Mouse (Mus musculus): Measurements from ENCODE around the gene Imp3. TPM values are rescaled to one million over a fixed set of nuclear protein-coding genes. Genes with fewer than 3 reads are reported as not detected.
"Not testable (repeated sequence)": the region's sequence is repeated elsewhere in the genome, so short reads cannot be mapped to it uniquely, and the experiment has no call there.

The Imp3 gene
- polyA plus RNA-seq, 1 experiment from 2014 or later, result 90.8 TPM

DNA sequence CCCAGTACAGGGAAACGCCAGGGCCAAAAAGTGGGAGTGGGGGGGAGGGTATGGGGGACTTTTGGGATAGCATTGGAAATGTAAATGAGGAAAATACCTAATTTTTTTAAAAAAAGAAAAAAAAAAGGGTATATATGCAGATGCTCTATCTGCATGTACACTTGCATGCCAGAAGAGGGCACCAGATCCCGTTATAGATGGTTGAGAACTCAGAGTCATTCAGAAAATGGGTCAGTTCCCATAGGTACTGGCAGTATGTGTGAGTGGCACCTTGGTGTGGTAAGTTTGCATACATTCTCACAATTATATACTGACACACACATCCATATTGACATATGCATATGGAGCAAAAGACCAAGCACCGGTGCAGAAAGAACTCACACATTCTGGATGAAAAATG, 10.2 kb downstream of the Imp3 start:
- ATAC-seq (replicated peaks; ENCODE audit: low FRiP score); H3K36me3 ChIP-seq; H3K9ac ChIP-seq; H3K4me2 ChIP-seq; H3K4me3 ChIP-seq (replicated peaks); H3K27me3 ChIP-seq; H3K27ac ChIP-seq; H3K9me3 ChIP-seq (replicated peaks): not testable (repeated sequence)
- 18% methylated on average over 3 of the region's 3 CpGs for WGBS
- H3K4me1 ChIP-seq, result peaks cover 16% of the 10 kb centered on the region

DNA sequence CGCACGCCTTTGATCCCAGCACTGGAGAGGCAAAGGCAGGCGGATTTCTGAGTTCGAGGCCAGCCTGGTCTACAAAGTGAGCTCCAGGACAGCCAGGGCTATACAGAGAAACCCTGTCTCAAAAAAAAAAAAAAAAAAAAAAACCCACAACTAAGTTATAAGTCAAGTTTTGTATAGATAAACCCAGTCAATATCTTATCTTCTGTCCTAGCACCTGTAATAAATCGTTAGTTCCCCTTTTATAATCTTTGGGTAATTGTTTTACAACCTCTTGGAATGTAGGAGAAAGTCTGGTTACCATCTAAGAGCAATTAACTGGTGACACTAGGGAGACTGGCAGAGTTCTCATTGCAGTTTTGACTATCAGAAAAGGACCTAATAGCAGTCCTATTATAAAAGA, 11.4 kb downstream of the Imp3 start:
- not testable (repeated sequence) for H3K27ac ChIP-seq; H3K27me3 ChIP-seq; H3K9me3 ChIP-seq (replicated peaks); H3K9ac ChIP-seq; H3K4me3 ChIP-seq (replicated peaks); H3K36me3 ChIP-seq; H3K4me2 ChIP-seq; ATAC-seq (replicated peaks; ENCODE audit: low FRiP score)
- 45% methylated on average over 5 of the region's 5 CpGs for WGBS
- peaks cover 16% of the 10 kb centered on the region for H3K4me1 ChIP-seq

DNA sequence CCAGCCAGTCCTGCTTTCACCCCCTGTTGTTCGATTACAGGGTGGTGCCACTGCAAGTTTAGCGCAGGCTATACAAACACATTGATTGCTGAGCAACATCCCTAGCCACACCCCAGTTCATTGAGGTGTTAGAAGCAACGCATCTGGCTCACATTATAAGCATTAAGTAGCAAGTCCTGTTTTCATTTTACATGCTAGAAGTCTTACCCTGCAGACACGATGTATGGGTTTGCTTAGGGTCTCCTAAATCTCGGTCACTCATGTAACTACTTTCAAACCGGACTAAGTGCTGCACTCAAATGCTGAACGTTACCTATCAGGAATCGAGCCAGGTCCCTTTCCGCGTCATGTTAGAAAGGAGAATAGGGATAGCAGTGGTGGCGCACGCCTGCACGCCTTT, 12.5 kb downstream of the Imp3 start:
- peak overlapping the region; percentile 84 for H3K4me2 ChIP-seq
- peak overlapping the region; percentile 82; the same call in 1 of the 2 replicates for H3K9ac ChIP-seq
- H3K9me3 ChIP-seq (replicated peaks), result no peaks in the 10 kb centered on the region
- 0 out of 2 replicates have a peak overlapping the region, but pooled peaks have one; percentile 41 for H3K27ac ChIP-seq
- peaks cover 16% of the 10 kb centered on the region for H3K4me1 ChIP-seq
- H3K27me3 ChIP-seq, result no peaks in the 10 kb centered on the region
- H3K36me3 ChIP-seq, result no peaks in the 10 kb centered on the region
- ATAC-seq (replicated peaks; ENCODE audit: low FRiP score), result no peak
- H3K4me3 ChIP-seq (replicated peaks), result peak overlapping the region; percentile 73
- WGBS, result 21% methylated on average over 13 of the region's 13 CpGs

DNA sequence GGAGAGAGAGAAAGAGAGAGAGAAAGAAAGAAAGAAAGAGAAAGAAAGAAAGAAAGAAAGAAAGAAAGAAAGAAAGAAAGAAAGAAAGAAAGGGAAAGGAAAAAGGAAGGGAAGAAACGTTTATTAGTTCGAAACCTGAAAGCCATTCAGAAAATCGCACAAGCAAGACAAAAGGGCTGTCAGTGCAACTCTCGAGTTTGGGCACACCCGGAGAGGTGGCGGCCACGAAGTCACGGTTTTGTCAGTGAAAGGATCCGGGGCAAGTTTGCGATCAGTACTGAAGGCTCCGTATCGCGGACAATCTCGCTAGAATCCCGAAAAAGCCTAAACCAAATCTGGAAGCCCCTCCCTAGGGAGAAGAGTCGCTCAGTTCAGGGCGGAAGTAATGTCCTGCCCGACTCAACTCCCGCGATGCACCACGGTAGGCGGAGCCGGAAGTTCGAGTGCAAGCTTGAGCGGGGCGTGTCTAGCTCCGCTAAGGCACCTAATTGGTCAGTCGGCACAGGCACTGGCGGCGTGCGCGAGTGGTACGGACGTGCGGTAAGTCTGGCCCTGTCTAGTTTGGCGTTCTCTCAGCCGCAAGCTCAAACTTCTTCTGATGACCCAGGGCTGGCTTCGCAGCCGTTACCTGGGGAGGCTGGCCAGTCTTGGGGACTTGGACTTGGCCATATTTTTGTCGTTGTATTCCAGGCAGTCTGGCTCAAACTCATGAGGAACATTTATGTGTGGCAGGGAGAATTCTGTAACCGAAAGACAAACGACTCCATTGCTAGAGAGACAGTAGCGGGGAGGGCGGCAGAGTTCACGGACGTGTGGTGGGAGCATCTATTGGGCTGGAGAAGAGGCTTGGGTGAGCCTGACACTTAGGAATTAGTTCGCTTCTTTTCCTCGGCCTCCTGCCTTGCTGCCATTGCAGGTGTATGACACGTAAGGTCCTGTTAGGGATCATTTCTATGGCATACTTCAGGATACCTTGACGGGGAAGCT, 13.4 kb downstream of the Imp3 start, which contains the start of gene Snupn:
Gene Snupn (plus strand): TSS at position 465 of the 987 bp plus-strand sequence.
- no peaks in the 10 kb centered on the region for H3K27me3 ChIP-seq
- H3K4me1 ChIP-seq, result peaks cover 16% of the 10 kb centered on the region
- no peaks in the 10 kb centered on the region for H3K36me3 ChIP-seq
- H3K9me3 ChIP-seq (replicated peaks), result no peaks in the 10 kb centered on the region
- peak within 1 kb of the TSS; percentile 73 for H3K4me3 ChIP-seq (replicated peaks)
- H3K9ac ChIP-seq, result peak within 1 kb of the TSS; percentile 82
- H3K27ac ChIP-seq, result peak within 1 kb of the TSS; percentile 90
- WGBS, result under 1% methylated on average over 50 of the region's 50 CpGs
- peak; percentile 99 for ATAC-seq (replicated peaks; ENCODE audit: low FRiP score)
- H3K4me2 ChIP-seq, result peak within 1 kb of the TSS; percentile 84

DNA sequence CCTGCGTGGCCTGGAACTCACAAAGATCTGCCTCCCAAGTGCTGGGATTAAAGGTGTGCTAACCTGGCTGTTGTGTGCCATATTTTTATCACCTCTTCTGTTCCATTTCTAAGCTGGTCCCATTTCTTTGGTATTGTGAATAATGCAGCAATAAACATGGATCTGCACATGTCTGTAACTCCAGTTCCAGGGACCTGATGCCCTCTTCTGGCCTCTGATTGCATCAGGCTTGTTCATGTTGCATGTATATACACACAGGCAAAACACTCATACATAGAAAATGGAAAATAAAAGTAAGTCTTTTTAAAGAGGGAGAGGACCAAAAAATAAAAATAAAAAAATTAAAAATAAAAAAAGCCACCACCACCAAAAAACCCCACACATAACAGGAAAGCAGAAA, 16.3 kb downstream of the Imp3 start:
- Histone ChIP-seq H3K27ac (no peak overlapping the region), H3K4me2 (no peak overlapping the region), H3K36me3 (peaks cover 12% of the 10 kb centered on the region), H3K4me1 (peaks cover 13% of the 10 kb centered on the region), H3K9me3 (replicated peaks) (no peaks in the 10 kb centered on the region), H3K4me3 (replicated peaks) (no peak overlapping the region), H3K27me3 (no peaks in the 10 kb centered on the region), H3K9ac (no peak overlapping the region)
- 93% methylated on average over 1 of the region's 1 CpGs for WGBS
- no peak for ATAC-seq (replicated peaks; ENCODE audit: low FRiP score)

DNA sequence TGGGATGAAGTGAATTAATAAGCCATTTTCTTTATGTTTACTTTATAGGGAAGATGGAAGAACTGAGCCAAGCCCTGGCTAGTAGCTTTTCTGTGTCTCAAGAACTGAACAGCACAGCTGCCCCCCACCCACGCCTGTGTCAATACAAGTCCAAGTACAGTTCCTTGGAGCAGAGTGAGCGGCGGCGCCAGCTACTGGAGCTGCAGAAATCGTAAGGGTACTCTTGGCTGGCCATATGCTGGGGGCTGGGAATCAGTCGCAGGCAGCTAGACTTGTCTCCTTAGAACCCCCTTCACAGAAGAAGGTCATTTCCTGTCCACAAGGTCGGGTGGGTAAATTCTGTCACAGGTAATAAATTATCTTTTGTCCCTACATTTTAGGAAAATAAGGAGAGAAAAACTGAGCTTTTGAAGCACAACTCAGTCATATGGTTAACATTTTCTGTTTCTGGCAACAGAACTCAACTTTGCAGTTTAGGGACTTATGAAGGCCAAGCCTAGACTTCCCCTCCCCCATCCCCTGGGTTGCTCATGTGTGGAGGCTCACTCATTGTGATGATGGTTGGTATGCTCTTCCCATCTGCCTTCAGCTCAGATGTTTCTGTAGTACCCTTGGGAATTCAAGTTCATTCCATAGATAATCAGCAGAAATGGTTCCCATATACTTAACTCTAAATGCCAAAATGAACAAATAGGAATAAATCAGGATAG, 19.8 kb downstream of the Imp3 start:
- no peak for ATAC-seq (replicated peaks; ENCODE audit: low FRiP score)

DNA sequence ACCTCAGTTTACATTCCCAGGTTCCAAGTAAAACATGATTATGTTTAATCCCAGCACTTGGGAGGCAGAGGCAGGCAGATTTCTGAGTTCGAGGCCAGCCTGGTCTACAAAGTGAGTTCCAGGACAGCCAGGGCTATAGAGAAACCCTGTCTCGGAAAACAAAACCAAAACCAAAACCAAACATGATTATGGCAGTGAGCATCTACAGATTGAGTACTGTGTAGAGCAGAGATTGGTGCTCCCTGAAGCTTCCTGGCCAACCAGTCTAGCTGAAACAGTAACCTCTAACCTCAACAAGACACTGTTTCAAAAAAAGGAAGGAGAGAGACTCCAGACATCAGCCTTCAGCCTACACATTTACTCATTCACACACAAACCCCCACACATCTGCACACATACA, 21.4 kb downstream of the Imp3 start:
- Histone ChIP-seq H3K9me3 (replicated peaks) (no peaks in the 10 kb centered on the region), H3K4me3 (replicated peaks) (no peak overlapping the region), H3K4me2 (no peak overlapping the region), H3K27me3 (no peaks in the 10 kb centered on the region), H3K36me3 (peaks cover 51% of the 10 kb centered on the region), H3K27ac (no peak overlapping the region), H3K4me1 (no peaks in the 10 kb centered on the region), H3K9ac (no peak overlapping the region)
- WGBS, result 95% methylated on average over 2 of the region's 2 CpGs
- no peak for ATAC-seq (replicated peaks; ENCODE audit: low FRiP score)

More for the DNA sequence above, 19.8 kb downstream of the Imp3 start:
- WGBS, result 44% methylated on average over 7 of the region's 7 CpGs
- no peaks in the 10 kb centered on the region for H3K9me3 ChIP-seq (replicated peaks)
- peak overlapping the region; percentile 45; the same call in 1 of the 2 replicates for H3K27ac ChIP-seq
- H3K4me1 ChIP-seq, result no peaks in the 10 kb centered on the region
- no peak overlapping the region for H3K9ac ChIP-seq
- H3K36me3 ChIP-seq, result peaks cover 35% of the 10 kb centered on the region
- no peak overlapping the region for H3K4me2 ChIP-seq
- no peaks in the 10 kb centered on the region for H3K27me3 ChIP-seq
- no peak overlapping the region for H3K4me3 ChIP-seq (replicated peaks)

DNA sequence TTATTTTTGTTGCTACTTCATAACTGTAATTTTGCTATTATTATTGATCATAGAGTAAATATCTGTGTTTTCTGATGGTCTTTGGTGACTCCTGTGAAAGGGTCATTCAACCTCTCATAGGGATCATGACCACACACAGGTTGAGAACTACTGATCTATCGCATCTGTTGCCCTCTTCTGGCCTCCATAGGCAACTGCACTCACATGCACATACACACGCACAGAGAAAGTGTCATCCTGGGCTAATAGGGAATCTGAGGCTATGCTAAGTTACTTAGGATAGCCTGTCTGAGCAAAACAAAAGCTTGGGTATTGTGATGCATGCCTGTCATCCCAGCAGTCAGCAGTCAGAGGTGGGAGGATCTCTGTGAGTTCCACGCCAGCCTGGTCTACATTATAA, 24.3 kb downstream of the Imp3 start:
- no peaks in the 10 kb centered on the region for H3K27me3 ChIP-seq
- no peak for ATAC-seq (replicated peaks; ENCODE audit: low FRiP score)

DNA sequence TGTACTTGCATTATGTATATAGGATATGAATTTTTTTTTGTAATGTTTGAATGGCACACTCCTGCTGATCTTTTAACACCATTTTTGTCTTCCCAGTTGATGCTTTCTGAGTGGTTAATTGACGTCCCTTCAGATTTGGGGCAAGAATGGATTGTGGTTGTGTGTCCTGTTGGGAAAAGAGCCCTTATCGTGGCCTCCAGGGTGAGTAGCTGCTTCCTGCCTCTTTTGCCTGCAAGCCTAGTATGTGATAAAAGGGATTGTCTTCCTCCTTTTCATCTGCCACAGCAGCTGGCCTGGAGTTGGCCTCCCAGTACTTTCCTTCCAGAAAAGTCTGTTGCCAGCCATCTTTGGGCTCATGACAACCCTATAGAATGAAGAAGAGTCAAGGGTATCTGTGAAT, 32.9 kb downstream of the Imp3 start:
- Histone ChIP-seq H3K36me3 (peaks cover 49% of the 10 kb centered on the region), H3K4me1 (no peaks in the 10 kb centered on the region), H3K9me3 (replicated peaks) (no peaks in the 10 kb centered on the region), H3K4me3 (replicated peaks) (no peak overlapping the region), H3K27me3 (no peaks in the 10 kb centered on the region), H3K9ac (no peak overlapping the region), H3K4me2 (no peak overlapping the region), H3K27ac (no peak overlapping the region)
- WGBS, result 80% methylated on average over 2 of the region's 2 CpGs
- ATAC-seq (replicated peaks; ENCODE audit: low FRiP score), result no peak

More for the DNA sequence above, 24.3 kb downstream of the Imp3 start:
- Histone ChIP-seq H3K4me1 (no peaks in the 10 kb centered on the region), H3K27ac (no peak overlapping the region), H3K9ac (no peak overlapping the region), H3K4me3 (replicated peaks) (no peak overlapping the region), H3K36me3 (peaks cover 68% of the 10 kb centered on the region), H3K4me2 (no peak overlapping the region), H3K9me3 (replicated peaks) (no peaks in the 10 kb centered on the region)
- 90% methylated on average over 3 of the region's 3 CpGs for WGBS

DNA sequence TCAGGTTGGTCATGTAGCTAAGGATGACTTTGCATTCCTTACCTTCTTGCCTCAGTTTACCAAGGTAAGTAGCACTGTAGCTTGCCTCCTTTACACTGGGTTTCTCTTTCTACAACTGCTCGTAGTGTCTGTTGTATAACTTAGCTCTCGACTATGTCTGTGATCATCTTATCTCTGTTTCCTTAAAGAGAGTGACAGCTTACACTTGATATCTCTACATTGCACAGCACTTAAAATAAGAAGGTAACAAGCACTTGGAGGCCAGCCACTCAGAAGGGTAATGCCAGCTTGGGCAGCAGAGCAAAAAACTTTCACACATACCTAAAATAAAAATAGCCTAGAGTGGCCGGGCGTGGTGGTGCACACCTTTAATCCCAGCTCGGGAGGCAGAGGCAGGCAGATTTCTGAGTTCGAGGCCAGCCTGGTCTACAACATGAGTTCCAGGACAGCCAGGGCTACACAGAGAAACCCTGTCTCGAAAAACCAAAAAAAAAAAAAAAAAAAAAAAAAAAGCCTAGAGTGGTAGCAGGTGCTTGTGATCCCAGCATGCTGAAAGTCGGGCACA, 36.8 kb downstream of the Imp3 start:
- no peaks in the 10 kb centered on the region for H3K27me3 ChIP-seq

DNA sequence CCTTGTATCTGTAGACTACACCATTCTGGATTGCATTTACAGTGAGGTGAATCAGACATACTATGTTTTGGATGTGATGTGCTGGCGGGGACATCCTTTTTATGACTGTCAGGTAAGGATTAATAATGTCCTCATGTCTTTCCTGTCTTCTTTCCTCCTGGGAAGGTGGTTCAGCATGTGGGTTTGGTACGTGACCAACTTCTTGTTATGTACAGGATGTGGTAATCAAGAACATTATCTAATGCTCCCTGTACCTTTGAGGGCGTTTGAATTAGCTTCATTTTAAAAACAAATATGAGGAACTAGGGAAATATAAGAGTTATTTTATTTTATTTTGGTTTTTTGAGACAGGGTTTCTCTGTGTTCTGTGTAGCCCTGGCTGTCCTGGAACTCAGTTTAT, 37.9 kb downstream of the Imp3 start:
- Histone ChIP-seq H3K4me2 (no peak overlapping the region), H3K9ac (no peak overlapping the region), H3K9me3 (replicated peaks) (no peaks in the 10 kb centered on the region), H3K4me3 (replicated peaks) (no peak overlapping the region), H3K27me3 (no peaks in the 10 kb centered on the region), H3K4me1 (no peaks in the 10 kb centered on the region), H3K27ac (no peak overlapping the region), H3K36me3 (peaks cover 33% of the 10 kb centered on the region)
- 83% methylated on average over 3 of the region's 3 CpGs for WGBS
- no peak for ATAC-seq (replicated peaks; ENCODE audit: low FRiP score)

More for the DNA sequence above, 36.8 kb downstream of the Imp3 start:
- Histone ChIP-seq H3K9me3 (replicated peaks) (no peaks in the 10 kb centered on the region), H3K4me3 (replicated peaks) (no peak overlapping the region), H3K9ac (no peak overlapping the region), H3K36me3 (peaks cover 39% of the 10 kb centered on the region), H3K4me1 (no peaks in the 10 kb centered on the region), H3K4me2 (no peak overlapping the region), H3K27ac (no peak overlapping the region)
- WGBS, result 88% methylated on average over 8 of the region's 8 CpGs
- ATAC-seq (replicated peaks; ENCODE audit: low FRiP score), result no peak

DNA sequence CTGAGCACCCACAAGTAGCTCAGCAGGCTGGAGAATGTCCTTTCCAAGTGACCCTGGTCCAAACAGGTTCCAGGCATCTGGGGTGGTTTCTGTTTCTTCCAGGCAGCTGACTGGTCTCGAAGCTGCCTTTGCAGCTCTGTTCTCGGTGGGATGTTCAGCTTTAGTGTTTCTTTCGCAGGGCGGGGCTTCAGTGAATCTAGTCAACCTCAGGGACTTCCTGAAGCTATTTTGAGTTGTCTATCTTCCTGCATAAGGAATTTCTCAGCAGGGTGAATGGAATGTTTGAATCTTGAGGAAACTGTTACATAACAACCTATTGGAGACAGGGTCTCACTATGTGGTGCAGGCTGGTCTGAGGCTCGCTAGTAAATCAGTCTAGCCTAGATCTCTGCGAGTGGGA, 42.9 kb downstream of the Imp3 start:
- H3K9me3 ChIP-seq (replicated peaks), result no peaks in the 10 kb centered on the region
- no peaks in the 10 kb centered on the region for H3K4me1 ChIP-seq
- peaks cover 36% of the 10 kb centered on the region; the same call in 1 of the 2 replicates for H3K36me3 ChIP-seq
- H3K27me3 ChIP-seq, result no peaks in the 10 kb centered on the region
- no peak overlapping the region for H3K4me2 ChIP-seq
- H3K9ac ChIP-seq, result no peak overlapping the region
- no peak for ATAC-seq (replicated peaks; ENCODE audit: low FRiP score)
- WGBS, result 90% methylated on average over 6 of the region's 6 CpGs
- H3K27ac ChIP-seq, result no peak overlapping the region
- no peak overlapping the region for H3K4me3 ChIP-seq (replicated peaks)

All from kidney, embryonic 15.5 days (tissue).